Mouse (Mus musculus): ENCODE measurements around the gene Fcgr1. TPM values are rescaled to one million over a fixed set of nuclear protein-coding genes. Genes with fewer than 3 reads are reported as not detected.
"Not testable (repeated sequence)": the region's sequence is repeated elsewhere in the genome, so short reads cannot be mapped to it uniquely, and the experiment has no call there.

The Fcgr1 gene
- 1.1 and 3.0 TPM in 2 replicates for total RNA-seq (2014; rRNA removed; ENCODE audit: low replicate concordance)
- polyA plus RNA-seq (2015; fragmentation: Nextera tagmentation; extraction: Ambion mirVana), result 1.2 and 1.5 TPM in 2 replicates

GRCm38 (mm10) chr3:96293787-96294186, at the start of gene Fcgr1:
Gene Fcgr1, minus strand, starts transcription at chr3:96293969.
- no peak within 1 kb of the TSS for H3K27ac ChIP-seq (ENCODE audit: low read depth)
- WGBS, result 75% methylated on average over 4 of the region's 4 CpGs
- no peak for TF ChIP-seq EP300 (IDR thresholded peaks at IDR 0.05; ENCODE audit: low read depth)
- no peak for TF ChIP-seq CTCF (IDR thresholded peaks at IDR 0.05; ENCODE audit: low read depth)
- no peaks in the 10 kb centered on the region for H3K36me3 ChIP-seq (replicated peaks; ENCODE audit: control insufficient read depth, insufficient read depth, low read length)
- no peaks in the 10 kb centered on the region for H3K9me3 ChIP-seq (replicated peaks; ENCODE audit: control insufficient read depth, low read length)
- ATAC-seq (ENCODE audit: insufficient read depth, low read depth) (no peak), DNase-seq (ENCODE audit: low spot score) (no peak)
- no peak within 1 kb of the TSS for H3K9ac ChIP-seq (replicated peaks; ENCODE audit: low read depth, low read length)
- no peaks in the 10 kb centered on the region for H3K27me3 ChIP-seq (ENCODE audit: control insufficient read depth, insufficient read depth, low read length)
- no peak within 1 kb of the TSS for H3K4me3 ChIP-seq (ENCODE audit: low read depth, low read length)
- H3K4me2 ChIP-seq (ENCODE audit: low read depth, low read length), result no peak within 1 kb of the TSS
- H3K4me1 ChIP-seq (ENCODE audit: control insufficient read depth, insufficient read depth), result no peaks in the 10 kb centered on the region

GRCm38 (mm10) chr3:96342652-96343051, 48.9 kb upstream of the Fcgr1 start:
- not testable (repeated sequence) for H3K9ac ChIP-seq (replicated peaks; ENCODE audit: low read depth, low read length); H3K27ac ChIP-seq (ENCODE audit: low read depth); H3K4me2 ChIP-seq (ENCODE audit: low read depth, low read length); DNase-seq (ENCODE audit: low spot score); H3K9me3 ChIP-seq (replicated peaks; ENCODE audit: control insufficient read depth, low read length); ATAC-seq (ENCODE audit: insufficient read depth, low read depth); H3K4me1 ChIP-seq (ENCODE audit: control insufficient read depth, insufficient read depth); H3K4me3 ChIP-seq (ENCODE audit: low read depth, low read length); H3K36me3 ChIP-seq (replicated peaks; ENCODE audit: control insufficient read depth, insufficient read depth, low read length)
- peaks cover 63% of the 10 kb centered on the region for H3K27me3 ChIP-seq (ENCODE audit: control insufficient read depth, insufficient read depth, low read length)
- 50% methylated on average over 13 of the region's 13 CpGs for WGBS

- not testable (repeated sequence) for H3K9me3 ChIP-seq (replicated peaks; ENCODE audit: control insufficient read depth, low read length); DNase-seq (ENCODE audit: low spot score); H3K4me3 ChIP-seq (ENCODE audit: low read depth, low read length); H3K27ac ChIP-seq (ENCODE audit: low read depth); H3K36me3 ChIP-seq (replicated peaks; ENCODE audit: control insufficient read depth, insufficient read depth, low read length); H3K4me1 ChIP-seq (ENCODE audit: control insufficient read depth, insufficient read depth); H3K4me2 ChIP-seq (ENCODE audit: low read depth, low read length); ATAC-seq (ENCODE audit: insufficient read depth, low read depth); H3K9ac ChIP-seq (replicated peaks; ENCODE audit: low read depth, low read length)
- whole genome bisulfite sequencing, result 63% methylated on average over 3 of the region's 3 CpGs
- H3K27me3 ChIP-seq (ENCODE audit: control insufficient read depth, insufficient read depth, low read length), result peaks cover 69% of the 10 kb centered on the region
These were observed 48.3 kb upstream of the Fcgr1 start for GRCm38 (mm10) chr3:96342100-96342499.

- no peak for ATAC-seq (ENCODE audit: insufficient read depth, low read depth)
- no peak for DNase-seq (ENCODE audit: low spot score)
- no peak overlapping the region for H3K4me3 ChIP-seq (ENCODE audit: low read depth, low read length)
- no peak for TF ChIP-seq EP300 (IDR thresholded peaks at IDR 0.05; ENCODE audit: low read depth)
- TF ChIP-seq CTCF (IDR thresholded peaks at IDR 0.05; ENCODE audit: low read depth), result no peak
- peaks cover 82% of the 10 kb centered on the region for H3K27me3 ChIP-seq (ENCODE audit: control insufficient read depth, insufficient read depth, low read length)
- WGBS, result 6% methylated on average over 24 of the region's 24 CpGs
- no peaks in the 10 kb centered on the region for H3K36me3 ChIP-seq (replicated peaks; ENCODE audit: control insufficient read depth, insufficient read depth, low read length)
- 0 out of 2 replicates have a peak, but pooled peaks cover 4% of the 10 kb centered on the region for H3K9me3 ChIP-seq (replicated peaks; ENCODE audit: control insufficient read depth, low read length)
- no peak overlapping the region for H3K4me2 ChIP-seq (ENCODE audit: low read depth, low read length)
- H3K9ac ChIP-seq (replicated peaks; ENCODE audit: low read depth, low read length), result no peak overlapping the region
- no peak overlapping the region for H3K27ac ChIP-seq (ENCODE audit: low read depth)
- H3K4me1 ChIP-seq (ENCODE audit: control insufficient read depth, insufficient read depth), result no peaks in the 10 kb centered on the region
These were observed 47.0 kb upstream of the Fcgr1 start for GRCm38 (mm10) chr3:96340611-96341312.

GRCm38 (mm10) chr3:96338849-96339480, 45.2 kb upstream of the Fcgr1 start:
- ATAC-seq (ENCODE audit: insufficient read depth, low read depth) (no peak), DNase-seq (ENCODE audit: low spot score) (no peak)
- 0 out of 2 replicates have a peak, but pooled peaks cover 4% of the 10 kb centered on the region for H3K9me3 ChIP-seq (replicated peaks; ENCODE audit: control insufficient read depth, low read length)
- H3K36me3 ChIP-seq (replicated peaks; ENCODE audit: control insufficient read depth, insufficient read depth, low read length), result no peaks in the 10 kb centered on the region
- 41% methylated on average over 16 of the region's 16 CpGs for WGBS
- H3K4me2 ChIP-seq (ENCODE audit: low read depth, low read length), result no peak overlapping the region
- H3K4me1 ChIP-seq (ENCODE audit: control insufficient read depth, insufficient read depth), result no peaks in the 10 kb centered on the region
- TF ChIP-seq EP300 (IDR thresholded peaks at IDR 0.05; ENCODE audit: low read depth), result no peak
- TF ChIP-seq CTCF (IDR thresholded peaks at IDR 0.05; ENCODE audit: low read depth), result no peak
- no peak overlapping the region for H3K27ac ChIP-seq (ENCODE audit: low read depth)
- H3K4me3 ChIP-seq (ENCODE audit: low read depth, low read length), result no peak overlapping the region
- H3K9ac ChIP-seq (replicated peaks; ENCODE audit: low read depth, low read length), result no peak overlapping the region
- peaks cover 86% of the 10 kb centered on the region for H3K27me3 ChIP-seq (ENCODE audit: control insufficient read depth, insufficient read depth, low read length)

Data from heart, postnatal 0 days (tissue).